Mouse (Mus musculus) heart, postnatal 25 days (tissue): Measurements from ENCODE around the gene Vmn1r4. TPM values are rescaled to one million over a fixed set of nuclear protein-coding genes. Genes with fewer than 3 reads are reported as not detected.

ENCODE experiments used
- DNase-seq: peaks from one replicate; pipeline ENCODE4 v3.0.0; 2022; ENCODE audit warnings: low spot score
- intact Hi-C: fragments of 180-260 bp; cut with DNase I; formaldehyde crosslinking; loops from one replicate; pipeline ENCODE4 v1.15.1; 2025
- total RNA-seq, 2 experiments: library from RNA; stranded (reverse); gene quantifications; 2 replicates each; pipeline ENCODE4 v1.2.3; 2021

The Vmn1r4 gene
- total RNA-seq, 2 experiments from 2014 or later, result 0.21 TPM; not detected in 1

GRCm38 (mm10) chr6:56910910-56911309 is 12.9 kb upstream of the Vmn1r4 start:
- intact Hi-C loops, result loop anchor here (1.0 to 10.0 kb wide), 2 partner anchors 103 to 1426 kb away; no protein-coding TSS in a partner anchor
- DNase-seq, result no peak

GRCm38 (mm10) chr6:56913092-56913858 is 10.5 kb upstream of the Vmn1r4 start:
- intact Hi-C loops, result loop anchor here (10.0 kb wide), 1 partner anchor 1428 kb away; no protein-coding TSS in a partner anchor
- no peak for DNase-seq

- intact Hi-C loops, result loop anchor here (10.0 kb wide), 1 partner anchor 1431 kb away; no protein-coding TSS in a partner anchor
- no peak for DNase-seq
Observed at GRCm38 (mm10) chr6:56916279-56916678, 7.5 kb upstream of the Vmn1r4 start.

- DNase-seq, result no peak
- intact Hi-C loops, result loop anchor here (10.0 kb wide), 1 partner anchor 1433 kb away; no protein-coding TSS in a partner anchor
Observed at GRCm38 (mm10) chr6:56917578-56918368, 6.0 kb upstream of the Vmn1r4 start.

GRCm38 (mm10) chr6:56919330-56920044 is 4.3 kb upstream of the Vmn1r4 start:
- intact Hi-C loops, result loop anchor here (5.0 to 10.0 kb wide), 4 partner anchors 202 to 1435 kb away; partner anchors contain the start of genes Lsm5 and Ppm1k
- DNase-seq, result no peak

- intact Hi-C loops, result loop anchor here (5.0 kb wide), 3 partner anchors 203 to 617 kb away; partner anchors contain the start of genes Lsm5 and Ppm1k
- DNase-seq, result no peak
Observed at GRCm38 (mm10) chr6:56920222-56921092, 3.4 kb upstream of the Vmn1r4 start.

GRCm38 (mm10) chr6:56923331-56923725 is 487 bp upstream of the Vmn1r4 start:
- no peak for DNase-seq
- intact Hi-C loops, result loop anchor here (5.0 kb wide), 3 partner anchors 206 to 614 kb away; partner anchors contain the start of genes Lsm5 and Ppm1k

- no peak for DNase-seq
- intact Hi-C loops, result no loop called here
Observed at GRCm38 (mm10) chr6:56931648-56932415, 8.0 kb downstream of the Vmn1r4 start.

GRCm38 (mm10) chr6:56932464-56932863 is 8.6 kb downstream of the Vmn1r4 start:
- intact Hi-C loops, result no loop called here
- no peak for DNase-seq

- DNase-seq, result no peak
- intact Hi-C loops, result no loop called here
Observed at GRCm38 (mm10) chr6:56934366-56934765, 10.6 kb downstream of the Vmn1r4 start.

GRCm38 (mm10) chr6:56956436-56956835 is 32.6 kb downstream of the Vmn1r4 start:
- DNase-seq, result no peak
- intact Hi-C loops, result no loop called here

GRCm38 (mm10) chr6:56969973-56970372 is 46.2 kb downstream of the Vmn1r4 start, which contains the start of gene Vmn1r5:
TSS of gene Vmn1r5 (plus strand) at chr6:56970273.
- DNase-seq, result no peak
- intact Hi-C loops, result no loop called here

- no peak for DNase-seq
- intact Hi-C loops, result no loop called here
Observed at GRCm38 (mm10) chr6:56996943-56997342, 73.1 kb downstream of the Vmn1r4 start, which contains the start of gene Vmn1r6. TSS of gene Vmn1r6 (plus strand) at chr6:56997243.

Other genes with a start within 250 kb of the Vmn1r4 start
- 10 to 100 TPM; 14.9 to 17.3 TPM for gene Lsm5, start 219.3 kb upstream of the Vmn1r4 start, total RNA-seq
- gene Avl9, start 209.1 kb upstream of the Vmn1r4 start, total RNA-seq, result 1 to 10 TPM; 6.0 to 6.9 TPM
- 10 to 100 TPM; 30.1 to 30.7 TPM for gene Kbtbd2, start 126.2 kb upstream of the Vmn1r4 start, total RNA-seq
- gene Fkbp9, start 92.0 kb upstream of the Vmn1r4 start, total RNA-seq, result 10 to 100 TPM; 77.3 to 84.5 TPM
- gene Nt5c3, start 83 bp upstream of the Vmn1r4 start, total RNA-seq, result 10 to 100 TPM; 67.5 to 75.9 TPM
- gene Vmn1r5, start 46.3 kb downstream of the Vmn1r4 start, total RNA-seq, result not detected
- not detected for gene Vmn1r6, start 73.2 kb downstream of the Vmn1r4 start, total RNA-seq
- gene Vmn1r7, start 101.3 kb downstream of the Vmn1r4 start, total RNA-seq, result not detected
- not detected for gene Vmn1r8, start 108.3 kb downstream of the Vmn1r4 start, total RNA-seq
- not detected for gene Vmn1r9, start 142.8 kb downstream of the Vmn1r4 start, total RNA-seq
- not detected for gene Vmn1r10, start 185.4 kb downstream of the Vmn1r4 start, total RNA-seq
- not detected for gene Vmn1r11, start 209.4 kb downstream of the Vmn1r4 start, total RNA-seq
- gene Vmn1r12, start 232.9 kb downstream of the Vmn1r4 start, total RNA-seq, result not detected